Mouse (Mus musculus): ENCODE results near the gene Sbds.
"Not testable (repeated sequence)": the region's sequence is repeated elsewhere in the genome, so short reads cannot be mapped to it uniquely, and the experiment has no call there.

Sbds gene

GRCm38 (mm10) chr5:130255799-130256525 is 632 bp upstream of the Sbds start:
- DNase-seq, result not testable (repeated sequence)

GRCm38 (mm10) chr5:130254164-130255016 is 940 bp downstream of the Sbds start:
- DNase-seq, result no peak

GRCm38 (mm10) chr5:130247823-130248222 is 7.5 kb downstream of the Sbds start:
- DNase-seq, result no peak

- DNase-seq, result no peak
Measured at GRCm38 (mm10) chr5:130241426-130241825, 13.9 kb downstream of the Sbds start.

GRCm38 (mm10) chr5:130239856-130240255 is 15.5 kb downstream of the Sbds start:
- DNase-seq, result no peak

- DNase-seq, result no peak
Measured at GRCm38 (mm10) chr5:130239236-130239635, 16.1 kb downstream of the Sbds start.

- DNase-seq, result no peak
Measured at GRCm38 (mm10) chr5:130236302-130236701, 19.0 kb downstream of the Sbds start.

GRCm38 (mm10) chr5:130228120-130228519 is 27.2 kb downstream of the Sbds start:
- DNase-seq, result no peak

- DNase-seq, result no peak
Measured at GRCm38 (mm10) chr5:130226790-130227189, 28.5 kb downstream of the Sbds start.

GRCm38 (mm10) chr5:130222146-130223004 is 33.0 kb downstream of the Sbds start:
- peak; percentile 99 for DNase-seq

- DNase-seq, result no peak
Measured at GRCm38 (mm10) chr5:130221760-130222145, 33.6 kb downstream of the Sbds start.

GRCm38 (mm10) chr5:130221316-130221715 is 34.0 kb downstream of the Sbds start:
- DNase-seq, result no peak

- no peak for DNase-seq
Measured at GRCm38 (mm10) chr5:130218336-130218735, 37.0 kb downstream of the Sbds start.

GRCm38 (mm10) chr5:130217406-130217805 is 37.9 kb downstream of the Sbds start:
- DNase-seq, result no peak

GRCm38 (mm10) chr5:130216781-130217180 is 38.5 kb downstream of the Sbds start, which contains the start of gene Tmem248:
Gene Tmem248 (plus strand): TSS chr5:130217081.
- DNase-seq, result no peak

- DNase-seq, result no peak
Measured at GRCm38 (mm10) chr5:130212956-130213355, 42.4 kb downstream of the Sbds start.

GRCm38 (mm10) chr5:130207299-130207698 is 48.0 kb downstream of the Sbds start:
- no peak for DNase-seq

GRCm38 (mm10) chr5:130205441-130206023 is 49.8 kb downstream of the Sbds start:
- DNase-seq, result no peak

- no peak for DNase-seq
Measured at GRCm38 (mm10) chr5:130204560-130204959, 50.8 kb downstream of the Sbds start.

GRCm38 (mm10) chr5:130203948-130204347 is 51.4 kb downstream of the Sbds start:
- DNase-seq, result no peak

- DNase-seq, result no peak
Measured at GRCm38 (mm10) chr5:130200233-130201029, 54.9 kb downstream of the Sbds start.

GRCm38 (mm10) chr5:130197981-130198380 is 57.3 kb downstream of the Sbds start:
- DNase-seq, result no peak

Measured in thymus, postnatal 25 days (tissue).